Mouse (Mus musculus): ENCODE data around the gene Kif17. TPM values are rescaled to one million over a fixed set of nuclear protein-coding genes. Genes with fewer than 3 reads are reported as not detected.

Kif17 gene
- polyA plus RNA-seq, 1 experiment: 0.51 TPM

DNA sequence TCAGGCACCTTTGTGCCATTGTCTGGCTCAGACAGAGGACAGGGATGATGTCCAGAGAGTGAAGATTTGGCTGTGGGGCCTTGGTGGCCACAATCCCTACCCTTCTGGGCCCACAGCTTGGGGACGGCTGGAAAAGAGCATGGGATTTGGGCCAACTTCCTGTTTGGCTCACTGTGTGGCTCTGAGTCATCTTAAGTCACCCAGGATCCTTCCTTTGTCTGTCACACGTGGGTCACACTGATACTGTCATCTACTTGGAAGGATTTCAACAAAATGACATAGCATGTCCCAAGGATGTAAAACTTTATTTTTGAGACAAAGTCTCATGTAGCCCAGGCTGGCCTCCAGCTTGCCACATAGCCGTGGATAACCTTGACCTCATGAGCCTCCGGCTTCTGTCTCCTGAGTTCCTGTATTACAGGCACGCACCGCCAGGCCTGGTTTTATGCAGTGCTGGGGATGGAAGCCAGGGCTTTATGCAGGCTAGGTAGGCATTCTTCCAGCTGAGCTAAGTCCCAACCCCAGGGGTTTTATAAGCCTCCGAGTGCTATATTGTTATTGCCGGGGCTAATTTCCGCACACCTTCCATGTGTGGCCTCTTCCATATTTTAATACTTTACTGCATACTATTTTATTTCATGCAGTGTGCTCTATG lies 94.8 kb downstream of the Kif17 start:
- Histone ChIP-seq H3K4me3 (ENCODE audit: insufficient read depth, low read length) (no peak overlapping the region), H3K4me1 (ENCODE audit: control insufficient read depth, insufficient read depth, low read length) (peaks cover 6% of the 10 kb centered on the region; the same call in 1 of the 2 replicates), H3K27ac (ENCODE audit: insufficient read depth, low read length) (no peak overlapping the region)
- TF ChIP-seq POLR2A (IDR thresholded peaks at IDR 0.05; ENCODE audit: low read depth, low read length) (no peak), CTCF (IDR thresholded peaks at IDR 0.05; ENCODE audit: borderline replicate concordance, insufficient read depth, low read length) (no peak)

DNA sequence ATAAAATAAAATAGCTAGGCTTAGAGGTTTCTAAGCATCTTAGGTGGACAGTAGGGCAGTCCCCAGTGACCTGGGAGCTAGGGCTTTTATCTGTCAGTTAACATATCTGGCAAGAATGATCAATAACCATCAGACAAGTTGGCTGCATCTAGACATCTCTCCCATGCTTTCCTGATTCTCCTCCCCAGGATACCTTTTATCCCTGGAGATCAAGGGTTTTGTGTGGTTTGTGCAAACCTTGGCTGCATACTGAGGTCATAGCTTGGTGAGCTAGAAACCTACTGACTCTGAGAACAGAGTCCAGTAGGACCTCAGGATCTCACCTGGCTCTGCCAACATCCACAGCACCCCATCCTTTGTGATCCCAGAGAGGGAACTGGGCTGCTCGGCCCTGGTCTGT lies 97.0 kb downstream of the Kif17 start:
- no peak overlapping the region for H3K27ac ChIP-seq (ENCODE audit: insufficient read depth, low read length)
- TF ChIP-seq POLR2A (IDR thresholded peaks at IDR 0.05; ENCODE audit: low read depth, low read length) (no peak), CTCF (IDR thresholded peaks at IDR 0.05; ENCODE audit: borderline replicate concordance, insufficient read depth, low read length) (no peak)
- H3K4me3 ChIP-seq (ENCODE audit: insufficient read depth, low read length): no peak overlapping the region
- peaks cover 6% of the 10 kb centered on the region; the same call in 1 of the 2 replicates for H3K4me1 ChIP-seq (ENCODE audit: control insufficient read depth, insufficient read depth, low read length)

DNA sequence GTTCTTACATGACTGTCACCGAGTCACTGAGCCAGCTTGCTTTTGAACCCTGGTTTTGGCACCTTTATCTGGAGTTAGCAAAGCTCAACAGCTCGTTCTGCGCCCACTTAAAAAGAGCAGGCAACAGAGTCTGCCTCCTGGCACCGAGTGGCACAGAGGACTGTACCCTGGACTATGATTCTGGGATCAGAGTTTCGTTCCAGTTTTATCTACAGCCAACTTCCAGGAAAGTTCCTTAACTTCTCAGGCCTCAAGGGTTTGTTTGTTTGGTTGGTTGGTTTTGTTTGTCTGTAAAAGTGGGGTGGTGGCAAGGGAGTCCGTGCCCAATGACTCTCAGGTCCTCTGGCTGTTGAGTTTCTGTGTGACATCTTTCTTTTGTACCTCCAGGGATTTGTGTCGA lies 98.5 kb downstream of the Kif17 start:
- H3K27ac ChIP-seq (ENCODE audit: insufficient read depth, low read length): no peak overlapping the region
- no peak for TF ChIP-seq CTCF (IDR thresholded peaks at IDR 0.05; ENCODE audit: borderline replicate concordance, insufficient read depth, low read length)
- TF ChIP-seq POLR2A (IDR thresholded peaks at IDR 0.05; ENCODE audit: low read depth, low read length): no peak
- no peak overlapping the region for H3K4me3 ChIP-seq (ENCODE audit: insufficient read depth, low read length)
- H3K4me1 ChIP-seq (ENCODE audit: control insufficient read depth, insufficient read depth, low read length): no peaks in the 10 kb centered on the region

Other genes with a start within 250 kb of the Kif17 start
- 110 and 153 TPM in 2 replicates for gene Hp1bp3, start 34.1 kb upstream of the Kif17 start, polyA plus RNA-seq (2011; ENCODE audit: insufficient read length, low read depth, missing spikeins)
- 0.42 and 0.68 TPM in 2 replicates for gene Sh2d5, start within 50 bp of the Kif17 start, polyA plus RNA-seq (2011; ENCODE audit: insufficient read length, low read depth, missing spikeins)
- gene Ddost, start 54.3 kb downstream of the Kif17 start, polyA plus RNA-seq (2011; ENCODE audit: insufficient read length, low read depth, missing spikeins): 191 and 221 TPM in 2 replicates
- 17.5 and 19.1 TPM in 2 replicates for gene Pink1, start 75.9 kb downstream of the Kif17 start, polyA plus RNA-seq (2011; ENCODE audit: insufficient read length, low read depth, missing spikeins)
- gene Cda, start 117.6 kb downstream of the Kif17 start, polyA plus RNA-seq (2011; ENCODE audit: insufficient read length, low read depth, missing spikeins): 1.0 and 1.2 TPM in 2 replicates
- not detected in 2 replicates for gene Fam43b, start 146.1 kb downstream of the Kif17 start, polyA plus RNA-seq (2011; ENCODE audit: insufficient read length, low read depth, missing spikeins)
- 14.4 and 15.8 TPM in 2 replicates for gene Mul1, start 184.2 kb downstream of the Kif17 start, polyA plus RNA-seq (2011; ENCODE audit: insufficient read length, low read depth, missing spikeins)
- gene Camk2n1, start 203.9 kb downstream of the Kif17 start, polyA plus RNA-seq (2011; ENCODE audit: insufficient read length, low read depth, missing spikeins): 5.6 and 7.2 TPM in 2 replicates

Measured in embryonic fibroblast, embryonic 13.5 days (primary cell).